13 mouse cellular contexts compared by ENCODE assay signal in genomic region chr12:25795092-25795491, GRCm38 (mm10).
"Had no signal": no experiment of that assay in that cellular context is flagged by ENCODE, and none has a peak within 500 bp of the region (broad histone marks: within the 10 kb centered on the region; RNA-seq: fewer than 3 reads in every experiment).

No protein-coding gene starts in this region.

- ATAC-seq: liver, embryonic 12.5 days; midbrain, embryonic 13.5 days; midbrain, embryonic 15.5 days had no signal

- H3K27me3 ChIP-seq: liver, embryonic 12.5 days; megakaryocyte, embryonic 14.5 days; midbrain, embryonic 13.5 days; midbrain, embryonic 15.5 days; neural tube, embryonic 12.5 days had no signal

- H3K9me3 ChIP-seq: liver, embryonic 12.5 days; megakaryocyte, embryonic 14.5 days; midbrain, embryonic 13.5 days; midbrain, embryonic 15.5 days; neural tube, embryonic 12.5 days had no signal

- H3K36me3 ChIP-seq: liver, embryonic 12.5 days; midbrain, embryonic 13.5 days; midbrain, embryonic 15.5 days; neural tube, embryonic 12.5 days had no signal

- DNase-seq: liver; right cerebral cortex, postnatal 14 days; thymus, adult 18-20 months; thymus, postnatal 14 days; thymus, postnatal 36 days had no signal

- H3K9ac ChIP-seq: liver, embryonic 12.5 days; liver, embryonic 14.5 days; midbrain, embryonic 13.5 days; midbrain, embryonic 15.5 days; neural tube, embryonic 12.5 days had no signal

- H3K27ac ChIP-seq: liver, embryonic 12.5 days; liver, embryonic 14.5 days; macrophage; midbrain, embryonic 13.5 days; midbrain, embryonic 15.5 days; neural tube, embryonic 12.5 days had no signal

- H3K4me2 ChIP-seq: liver, embryonic 12.5 days; midbrain, embryonic 11.5 days; midbrain, embryonic 13.5 days; midbrain, embryonic 15.5 days; neural tube, embryonic 12.5 days had no signal

- H3K4me1 ChIP-seq: liver, embryonic 12.5 days; megakaryocyte, embryonic 14.5 days; midbrain, embryonic 13.5 days; midbrain, embryonic 15.5 days; neural tube, embryonic 12.5 days had no signal

- H3K4me3 ChIP-seq: liver, embryonic 12.5 days; megakaryocyte, embryonic 14.5 days; midbrain, embryonic 13.5 days; midbrain, embryonic 15.5 days; neural tube, embryonic 12.5 days had no signal
